Mouse (Mus musculus): ENCODE results near the gene Spag9.

DNA sequence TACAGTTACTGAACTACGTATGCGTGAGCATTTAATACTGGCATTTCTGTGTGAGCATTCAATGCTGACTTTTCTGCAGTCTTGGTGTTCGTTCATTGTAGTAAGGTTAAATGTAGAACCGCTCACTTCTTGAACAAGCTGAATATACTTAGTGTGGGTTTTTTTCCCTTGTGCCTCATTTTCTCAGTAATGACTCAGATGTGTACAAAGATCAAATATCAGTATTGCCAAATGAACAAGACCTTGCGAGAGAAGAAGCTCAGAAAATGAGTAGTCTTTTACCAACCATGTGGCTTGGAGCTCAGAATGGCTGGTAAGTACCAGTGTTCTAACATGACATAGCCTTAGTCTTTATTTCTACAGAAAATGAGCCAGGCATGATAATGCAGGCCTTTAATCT is 102.9 kb downstream of the Spag9 start:
- TF ChIP-seq EP300 (IDR thresholded peaks at IDR 0.05; ENCODE audit: insufficient read depth, low read depth, low read length) (no peak), CTCF (IDR thresholded peaks at IDR 0.05; ENCODE audit: low read depth, low read length) (no peak)

Measured in ES-Bruce4 (cell line).